Mouse (Mus musculus): ENCODE measurements at regions not wholly inside any gene's neighbourhood (a gene's known extent, or its start where the extent isn't known, plus 50 kb on each side); places are given as distances from the start of the nearest gene placed in this dataset.

DNA sequence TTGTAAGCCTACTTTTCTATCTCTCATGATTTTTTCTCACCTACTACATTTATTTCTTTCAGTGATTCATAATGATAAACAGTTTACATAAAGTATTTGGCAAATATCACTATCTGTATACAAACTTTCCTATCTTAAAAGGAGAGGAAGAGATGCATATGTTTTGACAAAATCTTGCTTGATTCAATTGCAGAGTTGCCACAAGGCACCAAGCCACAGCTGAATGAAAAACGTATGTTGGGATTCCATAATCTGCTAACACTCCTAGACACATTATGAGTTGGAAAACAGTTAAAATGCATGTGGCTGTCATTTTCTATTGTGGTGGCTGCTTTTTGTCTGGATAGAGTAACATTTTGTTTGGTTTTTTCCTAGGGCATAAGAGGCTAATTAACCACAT, 98.5 kb downstream of the 4933402N22Rik start:
- TF ChIP-seq EP300 (IDR thresholded peaks at IDR 0.05; ENCODE audit: low read depth) (no peak), CTCF (IDR thresholded peaks at IDR 0.05; ENCODE audit: low read depth) (no peak)

Data from liver, postnatal 0 days (tissue).